Mouse (Mus musculus): ENCODE results near the gene C1qtnf1.

DNA sequence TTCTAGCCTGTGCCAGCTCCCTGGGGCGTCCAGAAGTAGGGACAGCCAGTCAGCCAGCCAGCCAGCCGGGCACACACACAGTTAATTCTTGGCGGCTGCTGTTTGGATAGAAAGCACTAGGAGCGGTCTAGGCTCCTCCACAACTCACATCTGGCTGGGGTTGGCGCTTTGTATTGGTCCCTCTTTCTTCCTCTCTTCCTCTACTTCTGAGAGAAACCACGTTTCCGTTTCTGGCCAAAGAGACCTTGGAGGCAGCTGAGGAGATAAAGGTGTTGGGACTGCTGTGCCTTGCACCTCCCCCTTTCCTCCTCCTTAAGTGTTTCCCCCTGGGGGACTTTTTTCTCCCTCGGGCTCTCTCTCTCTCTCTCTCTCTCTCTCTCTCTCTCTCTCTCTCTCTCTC is at the start of gene C1qtnf1:
- TF ChIP-seq POLR2A (IDR thresholded peaks at IDR 0.05; ENCODE audit: low read depth, low read length) = no peak
- no peak for TF ChIP-seq CTCF (IDR thresholded peaks at IDR 0.05; ENCODE audit: extremely low read depth, insufficient read depth, insufficient read length, insufficient replicate concordance)

All from spleen, adult 2 months (tissue).